Mouse (Mus musculus) testis, adult 2 months (tissue): ENCODE data around the gene Slc19a3.

Experiments used
- CTCF ChIP-seq: fragments of 200-500 bp; IDR thresholded peaks from 2 replicates; pipeline ENCODE4 v1.5.1; 2012; ENCODE audit warnings: low read depth, mild to moderate bottlenecking, inconsistent platforms, low read length, moderate library complexity; ENCODE audit not compliant: control insufficient read depth, insufficient read depth, insufficient replicate concordance
- POLR2A ChIP-seq: fragments of 200-500 bp; IDR thresholded peaks from 2 replicates; pipeline ENCODE4 v1.6.1; 2012; ENCODE audit warnings: low read depth, mild to moderate bottlenecking, inconsistent platforms, low read length, moderate library complexity; ENCODE audit not compliant: control insufficient read depth

- no peak for TF ChIP-seq POLR2A
- TF ChIP-seq CTCF = no peak
Measured at GRCm38 (mm10) chr1:82991062-82991461, 47.2 kb downstream of the Slc19a3 start.
